Mouse (Mus musculus): ENCODE data around the gene Gm10721.
"Not testable (repeated sequence)": the region's sequence is repeated elsewhere in the genome, so short reads cannot be mapped to it uniquely, and the experiment has no call there.

Gm10721 gene

DNA sequence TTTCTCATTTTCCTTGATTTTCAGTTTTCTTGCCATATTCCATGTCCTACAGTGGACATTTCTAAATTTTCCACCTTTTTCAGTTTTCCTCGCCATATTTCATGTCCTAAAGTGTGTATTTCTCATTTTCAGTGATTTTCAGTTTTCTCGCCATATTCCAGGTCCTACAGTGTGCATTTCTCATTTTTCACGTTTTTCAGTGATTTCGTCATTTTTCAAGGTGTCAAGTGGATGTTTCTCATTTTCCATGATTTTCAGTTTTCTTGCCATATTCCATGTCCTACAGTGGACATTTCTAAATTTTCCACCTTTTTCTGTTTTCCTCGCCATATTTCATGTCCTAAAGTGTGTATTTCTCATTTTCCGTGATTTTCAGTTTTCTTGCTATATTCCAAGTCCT, 12.7 kb downstream of the Gm10721 start:
- peak; percentile 4 to 71 for DNase-seq

DNA sequence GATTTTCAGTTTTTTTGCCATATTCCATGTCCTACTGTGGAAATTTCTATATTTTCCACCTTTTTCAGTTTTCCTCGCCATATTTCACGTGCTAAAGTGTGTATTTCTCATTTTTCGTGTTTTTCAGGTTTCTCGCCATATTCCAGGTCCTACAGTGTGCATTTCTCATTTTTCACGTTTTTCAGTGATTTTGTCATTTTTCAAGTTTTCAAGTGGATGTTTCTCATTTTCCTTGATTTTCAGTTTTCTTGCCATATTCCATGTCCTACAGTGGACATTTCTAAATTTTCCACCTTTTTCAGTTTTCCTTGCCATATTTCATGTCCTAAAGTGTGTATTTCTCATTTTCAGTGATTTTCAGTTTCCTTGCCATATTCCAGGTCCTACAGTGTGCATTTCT, 13.2 kb downstream of the Gm10721 start:
- DNase-seq = not testable (repeated sequence)

DNA sequence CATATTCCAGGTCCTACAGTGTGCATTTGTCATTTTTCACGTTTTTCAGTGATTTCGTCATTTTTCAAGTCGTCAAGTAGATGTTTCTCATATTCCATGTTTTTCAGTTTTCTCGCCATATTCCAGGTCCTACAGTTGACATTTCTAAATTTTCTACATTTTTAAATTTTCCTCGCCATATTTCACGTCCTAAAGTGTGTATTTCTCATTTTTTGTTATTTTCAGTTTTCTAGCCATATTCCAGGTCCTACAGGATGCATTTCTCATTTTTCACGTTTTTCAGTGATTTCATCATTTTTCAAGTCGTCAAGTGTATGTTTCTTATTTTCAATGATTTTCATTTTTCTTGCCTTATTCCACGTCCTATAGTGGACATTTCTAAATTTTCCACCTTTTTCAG, 13.8 kb downstream of the Gm10721 start:
- not testable (repeated sequence) for DNase-seq

DNA sequence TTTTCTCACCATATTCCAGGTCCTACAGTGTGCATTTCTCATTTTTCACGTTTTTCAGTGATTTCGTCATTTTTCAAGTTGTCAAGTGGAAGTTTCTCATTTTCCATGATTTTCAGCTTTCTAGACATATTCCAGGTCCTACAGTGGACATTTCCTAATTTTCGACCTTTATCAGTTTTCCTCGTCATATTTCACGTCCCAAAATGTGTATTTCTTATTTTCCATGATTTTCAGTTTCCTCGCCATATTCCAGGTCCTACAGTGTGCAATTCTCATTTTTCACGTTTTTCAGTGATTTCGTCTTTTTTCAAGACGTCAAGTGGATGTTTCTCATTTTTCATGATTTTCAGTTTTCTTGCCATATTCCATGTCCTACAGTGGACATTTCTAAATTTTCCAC, 14.3 kb downstream of the Gm10721 start:
- DNase-seq = not testable (repeated sequence)

DNA sequence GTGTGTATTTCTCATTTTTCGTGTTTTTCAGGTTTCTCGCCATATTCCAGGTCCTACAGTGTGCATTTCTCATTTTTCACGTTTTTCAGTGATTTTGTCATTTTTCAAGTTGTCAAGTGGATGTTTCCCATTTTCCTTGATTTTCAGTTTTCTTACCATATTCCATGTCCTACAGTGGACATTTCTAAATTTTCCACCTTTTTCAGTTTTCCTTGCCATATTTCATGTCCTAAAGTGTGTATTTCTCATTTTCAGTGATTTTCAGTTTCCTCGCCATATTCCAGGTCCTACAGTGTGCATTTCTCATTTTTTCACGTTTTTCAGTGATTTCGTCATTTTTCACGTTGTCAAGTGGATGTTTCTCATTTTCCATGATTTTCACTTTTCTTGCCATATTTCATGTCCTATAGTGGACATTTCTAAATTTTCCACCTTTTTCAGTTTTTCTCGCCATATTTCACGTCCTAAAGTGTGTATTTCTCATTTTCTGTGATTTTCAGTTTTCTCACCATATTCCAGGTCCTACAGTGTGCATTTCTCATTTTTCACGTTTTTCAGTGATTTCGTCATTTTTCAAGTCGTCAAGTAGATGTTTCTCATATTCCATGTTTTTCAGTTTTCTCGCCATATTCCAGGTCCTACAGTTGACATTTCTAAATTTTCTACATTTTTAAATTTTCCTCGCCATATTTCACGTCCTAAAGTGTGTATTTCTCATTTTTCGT, 16.5 kb downstream of the Gm10721 start:
- not testable (repeated sequence) for DNase-seq

DNA sequence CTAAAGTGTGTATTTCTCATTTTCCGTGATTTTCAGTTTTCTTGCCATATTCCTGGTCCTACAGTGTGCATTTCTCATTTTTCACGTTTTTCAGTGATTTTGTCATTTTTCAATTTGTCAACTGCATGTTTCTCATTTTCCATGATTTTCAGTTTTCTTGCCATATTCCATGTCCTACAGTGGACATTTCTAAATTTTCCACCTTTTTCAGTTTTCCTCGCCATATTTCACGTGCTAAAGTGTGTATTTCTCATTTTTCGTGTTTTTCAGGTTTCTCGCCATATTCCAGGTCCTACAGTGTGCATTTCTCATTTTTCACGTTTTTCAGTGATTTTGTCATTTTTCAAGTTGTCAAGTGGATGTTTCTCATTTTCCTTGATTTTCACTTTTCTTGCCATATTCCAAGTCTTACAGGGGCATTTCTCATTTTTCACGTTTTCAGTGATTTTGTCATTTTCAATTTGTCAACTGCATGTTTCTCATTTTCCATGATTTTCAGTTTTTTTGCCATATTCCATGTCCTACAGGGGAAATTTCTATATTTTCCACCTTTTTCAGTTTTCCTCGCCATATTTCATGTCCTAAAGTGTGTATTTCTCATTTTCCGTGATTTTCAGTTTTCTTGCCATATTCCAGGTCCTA, 17.9 kb downstream of the Gm10721 start:
- DNase-seq = not testable (repeated sequence)

DNA sequence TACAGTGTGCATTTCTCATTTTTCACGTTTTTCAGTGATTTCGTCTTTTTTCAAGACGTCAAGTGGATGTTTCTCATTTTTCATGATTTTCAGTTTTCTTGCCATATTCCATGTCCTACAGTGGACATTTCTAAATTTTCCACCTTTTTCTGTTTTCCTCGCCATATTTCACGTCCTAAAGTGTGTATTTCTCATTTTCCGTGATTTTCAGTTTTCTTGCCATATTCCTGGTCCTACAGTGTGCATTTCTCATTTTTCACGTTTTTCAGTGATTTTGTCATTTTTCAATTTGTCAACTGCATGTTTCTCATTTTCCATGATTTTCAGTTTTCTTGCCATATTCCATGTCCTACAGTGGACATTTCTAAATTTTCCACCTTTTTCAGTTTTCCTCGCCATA, 21.4 kb downstream of the Gm10721 start, which contains the start of gene Gm17535:
Gm17535 (plus strand) TSS at position 301 of the 400 bp plus-strand sequence.
- not testable (repeated sequence) for DNase-seq

DNA sequence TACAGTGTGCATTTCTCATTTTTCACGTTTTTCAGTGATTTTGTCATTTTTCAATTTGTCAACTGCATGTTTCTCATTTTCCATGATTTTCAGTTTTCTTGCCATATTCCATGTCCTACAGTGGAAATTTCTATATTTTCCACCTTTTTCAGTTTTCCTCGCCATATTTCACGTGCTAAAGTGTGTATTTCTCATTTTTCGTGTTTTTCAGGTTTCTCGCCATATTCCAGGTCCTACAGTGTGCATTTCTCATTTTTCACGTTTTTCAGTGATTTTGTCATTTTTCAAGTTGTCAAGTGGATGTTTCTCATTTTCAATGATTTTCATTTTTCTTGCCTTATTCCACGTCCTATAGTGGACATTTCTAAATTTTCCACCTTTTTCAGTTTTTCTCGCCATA, 23.6 kb downstream of the Gm10721 start, which contains the start of gene Gm10715:
Gm10715 (plus strand) TSS at position 301 of the 400 bp plus-strand sequence.
- not testable (repeated sequence) for DNase-seq

DNA sequence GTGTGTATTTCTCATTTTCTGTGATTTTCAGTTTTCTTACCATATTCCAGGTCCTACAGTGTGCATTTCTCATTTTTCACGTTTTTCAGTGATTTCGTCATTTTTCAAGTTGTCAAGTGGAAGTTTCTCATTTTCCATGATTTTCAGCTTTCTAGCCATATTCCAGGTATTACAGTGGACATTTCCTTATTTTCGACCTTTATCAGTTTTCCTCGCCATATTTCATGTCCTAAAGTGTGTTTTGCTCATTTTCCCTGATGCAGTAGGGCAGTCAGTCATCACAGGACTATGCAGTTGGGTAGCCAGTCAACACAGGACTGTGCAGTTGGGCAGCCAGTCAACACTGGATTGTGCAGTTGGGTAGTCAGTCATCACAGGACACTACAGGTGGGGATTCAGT, 25.2 kb downstream of the Gm10721 start:
- DNase-seq = not testable (repeated sequence)
